Mouse (Mus musculus) limb, embryonic 15.5 days (tissue): ENCODE data around the gene Mettl8. TPM values are rescaled to one million over a fixed set of nuclear protein-coding genes. Genes with fewer than 3 reads are reported as not detected.

ENCODE experiments used
- ATAC-seq: fragments of 200-750 bp; cut with Nextera tagmentation; 2 replicates; pipeline ENCODE4 v1.8.0; 2017; ENCODE audit warnings: low read depth, moderate TSS enrichment; ENCODE audit not compliant: insufficient number of reproducible peaks, low FRiP score, low TSS enrichment
- H3K27ac ChIP-seq: fragments of 300-500 bp; sonication (generic); 2 replicates; pipeline ENCODE4 v1.5.1; 2015; ENCODE audit warnings: moderate library complexity, mild to moderate bottlenecking, inconsistent platforms
- H3K27me3 ChIP-seq: fragments of 300-500 bp; sonication (generic); 2 replicates; pipeline ENCODE4 v1.6.1; 2015; ENCODE audit warnings: inconsistent platforms
- H3K36me3 ChIP-seq: fragments of 300-500 bp; sonication (generic); 2 replicates; pipeline ENCODE4 v1.6.1; 2015; ENCODE audit warnings: inconsistent platforms
- H3K4me1 ChIP-seq: fragments of 300-500 bp; sonication (generic); 2 replicates; pipeline ENCODE4 v1.6.1; 2015; ENCODE audit warnings: inconsistent platforms
- H3K4me2 ChIP-seq: fragments of 300-500 bp; sonication (generic); 2 replicates; pipeline ENCODE4 v1.6.1; 2015; ENCODE audit warnings: mild to moderate bottlenecking, inconsistent platforms
- H3K4me3 ChIP-seq: fragments of 300-500 bp; sonication (generic); 2 replicates; pipeline ENCODE4 v1.5.1; 2015; ENCODE audit warnings: mild to moderate bottlenecking, inconsistent platforms
- H3K9ac ChIP-seq: fragments of 300-500 bp; sonication (generic); 2 replicates; pipeline ENCODE4 v1.6.1; 2015; ENCODE audit warnings: inconsistent platforms
- H3K9me3 ChIP-seq: fragments of 300-500 bp; sonication (generic); 2 replicates; pipeline ENCODE4 v1.6.1; 2016; ENCODE audit warnings: inconsistent platforms
- WGBS: fragments of 180-500 bp; shearing (Covaris S2); methylation state at CpG from one replicate; pipeline ENCODE4 v1.1.7; 2015; 5-methylcytosine and 5-hydroxymethylcytosine counted together
- polyA plus RNA-seq: library from polyadenylated mRNA; unstranded; fragments of >200 nt; fragmentation: Nextera tagmentation; extraction: Ambion mirVana; gene quantifications from 2 replicates; pipeline ENCODE4 v1.2.1, GENCODE M21; 2015

Gene Mettl8
- polyA plus RNA-seq, 1 experiment from 2014 or later: 13.1 TPM

GRCm38 (mm10) chr2:70940826-70941225 lies 114.6 kb downstream of the Mettl8 start:
- Histone ChIP-seq H3K27me3 (no peaks in the 10 kb centered on the region), H3K4me1 (peaks cover 6% of the 10 kb centered on the region), H3K4me3 (no peak overlapping the region), H3K27ac (no peak overlapping the region), H3K36me3 (no peaks in the 10 kb centered on the region), H3K4me2 (no peak overlapping the region), H3K9me3 (no peaks in the 10 kb centered on the region), H3K9ac (no peak overlapping the region)
- ATAC-seq: no peak
- WGBS: 42% methylated on average over 14 of the region's 14 CpGs

DNA sequence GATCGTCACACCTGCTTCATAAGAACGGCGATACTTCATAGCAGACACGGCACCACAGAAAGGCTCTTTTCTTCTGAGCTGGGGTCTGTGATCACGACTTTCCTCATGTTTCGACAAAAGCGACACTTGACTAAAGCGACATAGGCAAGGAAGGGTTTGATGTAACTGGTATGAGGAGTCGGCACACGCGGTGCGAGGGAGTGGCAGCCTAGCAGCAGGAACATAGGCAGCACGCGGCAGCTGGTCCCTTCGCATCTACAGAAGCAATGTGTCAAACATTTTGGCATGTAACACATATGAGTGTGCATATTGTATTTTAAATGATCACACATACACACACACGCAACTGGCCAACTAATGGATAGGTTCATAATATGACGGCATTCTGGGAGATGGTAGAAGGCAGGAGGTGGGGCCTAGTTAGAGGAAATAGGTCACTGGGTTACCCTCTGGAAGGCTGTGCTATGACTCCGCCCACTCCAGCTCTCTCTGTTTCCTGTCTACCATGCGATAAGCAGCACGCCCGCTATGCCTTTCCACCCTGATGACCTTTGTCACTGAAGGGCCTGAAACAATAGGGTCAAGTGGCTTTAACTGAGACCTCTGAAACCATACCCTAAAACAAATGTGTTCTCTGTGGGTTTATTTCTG lies 116.4 kb downstream of the Mettl8 start:
- Histone ChIP-seq H3K9me3 (no peaks in the 10 kb centered on the region), H3K4me1 (peaks cover 6% of the 10 kb centered on the region), H3K4me3 (no peak overlapping the region), H3K27ac (no peak overlapping the region), H3K9ac (no peak overlapping the region), H3K36me3 (no peaks in the 10 kb centered on the region), H3K27me3 (no peaks in the 10 kb centered on the region), H3K4me2 (no peak overlapping the region)
- ATAC-seq: no peak
- 85% methylated on average over 21 of the region's 21 CpGs for WGBS

DNA sequence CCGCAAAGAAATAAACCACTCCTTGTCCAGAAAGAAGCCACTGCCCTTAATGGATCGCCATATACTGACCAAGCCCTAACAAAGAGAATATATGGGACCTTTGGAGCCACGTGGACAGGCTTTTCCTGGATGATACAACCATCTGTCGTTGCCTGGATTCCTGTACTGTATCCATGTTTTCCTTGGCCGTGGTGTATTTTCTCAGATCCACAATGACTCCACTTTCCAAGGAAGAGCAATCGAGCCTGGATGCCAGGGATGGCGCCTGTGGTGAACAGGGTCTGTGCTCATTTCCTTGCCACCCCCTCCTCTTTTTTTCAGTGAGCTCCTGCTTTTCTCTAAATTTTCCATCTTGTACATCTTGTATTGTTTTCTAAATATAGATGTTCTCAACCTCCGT lies 120.6 kb downstream of the Mettl8 start:
- H3K9ac ChIP-seq: no peak overlapping the region
- H3K4me3 ChIP-seq: no peak overlapping the region
- no peaks in the 10 kb centered on the region for H3K27me3 ChIP-seq
- no peaks in the 10 kb centered on the region for H3K36me3 ChIP-seq
- H3K27ac ChIP-seq: no peak overlapping the region
- H3K9me3 ChIP-seq: no peaks in the 10 kb centered on the region
- H3K4me2 ChIP-seq: no peak overlapping the region
- H3K4me1 ChIP-seq: no peaks in the 10 kb centered on the region
- 79% methylated on average over 8 of the region's 8 CpGs for WGBS
- no peak for ATAC-seq

GRCm38 (mm10) chr2:70933516-70933915 lies 121.9 kb downstream of the Mettl8 start:
- H3K9me3 ChIP-seq: no peaks in the 10 kb centered on the region
- no peaks in the 10 kb centered on the region for H3K27me3 ChIP-seq

GRCm38 (mm10) chr2:70932965-70933364 lies 122.4 kb downstream of the Mettl8 start:
- Histone ChIP-seq H3K9ac (no peak overlapping the region), H3K27ac (no peak overlapping the region), H3K9me3 (no peaks in the 10 kb centered on the region), H3K4me3 (no peak overlapping the region), H3K27me3 (no peaks in the 10 kb centered on the region), H3K36me3 (no peaks in the 10 kb centered on the region), H3K4me1 (no peaks in the 10 kb centered on the region), H3K4me2 (no peak overlapping the region)
- 72% methylated on average over 4 of the region's 4 CpGs for WGBS
- ATAC-seq: no peak

More at GRCm38 (mm10) chr2:70933516-70933915, 121.9 kb downstream of the Mettl8 start:
- H3K27ac ChIP-seq: no peak overlapping the region
- no peaks in the 10 kb centered on the region for H3K4me1 ChIP-seq
- H3K9ac ChIP-seq: no peak overlapping the region
- no peak overlapping the region for H3K4me3 ChIP-seq
- H3K4me2 ChIP-seq: no peak overlapping the region
- no peaks in the 10 kb centered on the region for H3K36me3 ChIP-seq
- 75% methylated on average over 1 of the region's 1 CpGs for WGBS
- ATAC-seq: no peak

GRCm38 (mm10) chr2:70930631-70931288 lies 124.6 kb downstream of the Mettl8 start:
- H3K9me3 ChIP-seq: no peaks in the 10 kb centered on the region
- no peak overlapping the region for H3K4me2 ChIP-seq
- no peaks in the 10 kb centered on the region for H3K27me3 ChIP-seq
- H3K4me1 ChIP-seq: no peaks in the 10 kb centered on the region
- no peak overlapping the region for H3K9ac ChIP-seq
- no peak overlapping the region for H3K4me3 ChIP-seq
- 78% methylated on average over 11 of the region's 11 CpGs for WGBS
- H3K36me3 ChIP-seq: no peaks in the 10 kb centered on the region
- no peak overlapping the region for H3K27ac ChIP-seq
- ATAC-seq: no peak

DNA sequence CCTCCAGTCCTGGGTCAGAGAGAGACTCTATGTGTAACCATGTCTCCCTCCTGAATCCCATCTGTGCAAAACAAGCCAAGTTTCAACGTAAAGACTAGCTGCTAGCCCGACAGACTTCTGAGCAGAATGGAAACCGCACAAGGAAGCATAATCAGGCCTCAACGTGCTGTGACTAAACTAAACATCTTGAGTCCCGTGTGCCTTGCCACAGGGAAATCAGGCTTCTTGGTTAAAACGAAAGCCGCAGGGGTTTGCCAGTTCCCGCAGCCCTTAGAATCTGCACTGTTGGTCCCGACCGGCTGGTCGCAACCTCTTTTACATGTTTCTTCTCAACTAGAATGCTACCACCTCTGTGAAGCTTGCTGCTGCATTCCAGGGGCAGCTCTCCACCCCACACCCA lies 125.7 kb downstream of the Mettl8 start:
- no peak overlapping the region for H3K4me3 ChIP-seq
- ATAC-seq: no peak
- H3K4me2 ChIP-seq: no peak overlapping the region
- H3K27me3 ChIP-seq: no peaks in the 10 kb centered on the region
- no peaks in the 10 kb centered on the region for H3K4me1 ChIP-seq
- H3K9me3 ChIP-seq: no peaks in the 10 kb centered on the region
- H3K9ac ChIP-seq: no peak overlapping the region
- 75% methylated on average over 11 of the region's 11 CpGs for WGBS
- H3K27ac ChIP-seq: no peak overlapping the region
- H3K36me3 ChIP-seq: no peaks in the 10 kb centered on the region

DNA sequence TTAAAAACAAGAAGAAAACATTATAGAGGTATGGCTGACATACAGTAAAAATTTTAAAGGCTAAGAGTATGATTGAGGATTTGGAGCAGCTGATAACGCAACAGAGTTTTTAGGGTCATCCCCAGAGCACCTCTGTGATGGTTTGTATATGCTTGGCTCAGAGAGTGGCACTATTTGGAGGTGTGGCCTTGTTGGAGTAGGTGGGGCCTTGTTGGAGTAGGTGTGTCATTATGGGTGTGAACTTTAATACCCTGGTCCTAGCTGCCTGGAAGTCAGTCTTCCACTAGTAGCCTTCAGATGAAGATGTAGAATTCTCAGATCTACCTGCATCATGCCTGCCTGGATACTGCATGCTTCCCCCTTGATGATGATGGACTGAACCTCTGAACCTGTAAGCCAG lies 131.3 kb downstream of the Mettl8 start:
- H3K9ac ChIP-seq: no peak overlapping the region
- no peak overlapping the region for H3K4me2 ChIP-seq
- no peaks in the 10 kb centered on the region for H3K9me3 ChIP-seq
- ATAC-seq: no peak
- H3K4me1 ChIP-seq: no peaks in the 10 kb centered on the region
- H3K4me3 ChIP-seq: no peak overlapping the region
- 76% methylated on average over 1 of the region's 1 CpGs for WGBS
- no peaks in the 10 kb centered on the region for H3K36me3 ChIP-seq
- no peak overlapping the region for H3K27ac ChIP-seq
- no peaks in the 10 kb centered on the region for H3K27me3 ChIP-seq

GRCm38 (mm10) chr2:70922814-70923213 lies 132.6 kb downstream of the Mettl8 start:
- no peak overlapping the region for H3K4me3 ChIP-seq
- H3K4me2 ChIP-seq: no peak overlapping the region
- H3K27ac ChIP-seq: no peak overlapping the region
- no peaks in the 10 kb centered on the region for H3K9me3 ChIP-seq
- H3K9ac ChIP-seq: no peak overlapping the region
- ATAC-seq: no peak
- H3K27me3 ChIP-seq: no peaks in the 10 kb centered on the region
- WGBS: 69% methylated on average over 6 of the region's 6 CpGs
- no peaks in the 10 kb centered on the region for H3K4me1 ChIP-seq
- H3K36me3 ChIP-seq: no peaks in the 10 kb centered on the region

GRCm38 (mm10) chr2:70920937-70921596 lies 134.3 kb downstream of the Mettl8 start:
- WGBS: 42% methylated on average over 8 of the region's 8 CpGs
- H3K36me3 ChIP-seq: no peaks in the 10 kb centered on the region
- no peak for ATAC-seq
- H3K27me3 ChIP-seq: no peaks in the 10 kb centered on the region
- no peak overlapping the region for H3K27ac ChIP-seq
- H3K4me1 ChIP-seq: no peaks in the 10 kb centered on the region
- H3K4me3 ChIP-seq: no peak overlapping the region
- H3K9me3 ChIP-seq: no peaks in the 10 kb centered on the region
- no peak overlapping the region for H3K9ac ChIP-seq
- no peak overlapping the region for H3K4me2 ChIP-seq

- no peak overlapping the region for H3K9ac ChIP-seq
- no peaks in the 10 kb centered on the region for H3K4me1 ChIP-seq
- no peaks in the 10 kb centered on the region for H3K36me3 ChIP-seq
- no peak overlapping the region for H3K27ac ChIP-seq
- 64% methylated on average over 2 of the region's 2 CpGs for WGBS
- no peak overlapping the region for H3K4me2 ChIP-seq
- no peak overlapping the region for H3K4me3 ChIP-seq
- H3K27me3 ChIP-seq: no peaks in the 10 kb centered on the region
- H3K9me3 ChIP-seq: no peaks in the 10 kb centered on the region
- no peak for ATAC-seq
Measured at GRCm38 (mm10) chr2:70919913-70920522, 135.4 kb downstream of the Mettl8 start.

GRCm38 (mm10) chr2:70918516-70918915 lies 136.9 kb downstream of the Mettl8 start:
- H3K4me1 ChIP-seq: no peaks in the 10 kb centered on the region
- H3K4me3 ChIP-seq: no peak overlapping the region
- no peak overlapping the region for H3K27ac ChIP-seq
- 96% methylated on average over 2 of the region's 2 CpGs for WGBS
- no peaks in the 10 kb centered on the region for H3K36me3 ChIP-seq
- H3K9ac ChIP-seq: no peak overlapping the region
- H3K4me2 ChIP-seq: no peak overlapping the region
- H3K27me3 ChIP-seq: no peaks in the 10 kb centered on the region
- H3K9me3 ChIP-seq: no peaks in the 10 kb centered on the region
- no peak for ATAC-seq
